Mouse (Mus musculus): ENCODE data around the gene Ctla4.

Ctla4 gene

GRCm38 (mm10) chr1:60865167-60865566 is 21.6 kb upstream of the Ctla4 start:
- WGBS = 83% methylated on average over 2 of the region's 2 CpGs

- 85% methylated on average over 5 of the region's 5 CpGs for WGBS
Observed at GRCm38 (mm10) chr1:60866043-60866442, 20.8 kb upstream of the Ctla4 start.

- 70% methylated on average over 17 of the region's 17 CpGs for WGBS
Observed at GRCm38 (mm10) chr1:60868333-60869277, 18.2 kb upstream of the Ctla4 start.

GRCm38 (mm10) chr1:60875267-60875666 is 11.5 kb upstream of the Ctla4 start:
- 88% methylated on average over 3 of the region's 3 CpGs for WGBS

- 67% methylated on average over 10 of the region's 10 CpGs for WGBS
Observed at GRCm38 (mm10) chr1:60880116-60880867, 6.5 kb upstream of the Ctla4 start.

- WGBS = 84% methylated on average over 2 of the region's 2 CpGs
Observed at GRCm38 (mm10) chr1:60882792-60883191, 4.0 kb upstream of the Ctla4 start.

- 87% methylated on average over 2 of the region's 2 CpGs for WGBS
Observed at GRCm38 (mm10) chr1:60883279-60883678, 3.5 kb upstream of the Ctla4 start.

GRCm38 (mm10) chr1:60884611-60885010 is 2.2 kb upstream of the Ctla4 start:
- 44% methylated on average over 1 of the region's 1 CpGs for WGBS

GRCm38 (mm10) chr1:60898127-60898932 is 11.5 kb downstream of the Ctla4 start:
- 54% methylated on average over 5 of the region's 5 CpGs for WGBS

GRCm38 (mm10) chr1:60898933-60899210 is 12.1 kb downstream of the Ctla4 start:
- WGBS = 79% methylated on average over 2 of the region's 2 CpGs

GRCm38 (mm10) chr1:60899244-60899643 is 12.4 kb downstream of the Ctla4 start:
- WGBS = 65% methylated on average over 3 of the region's 3 CpGs

GRCm38 (mm10) chr1:60902547-60902946 is 15.7 kb downstream of the Ctla4 start:
- WGBS = 40% methylated on average over 6 of the region's 6 CpGs

- 71% methylated on average over 7 of the region's 7 CpGs for WGBS
Observed at GRCm38 (mm10) chr1:60903126-60903525, 16.3 kb downstream of the Ctla4 start.

GRCm38 (mm10) chr1:60904456-60904978 is 17.7 kb downstream of the Ctla4 start:
- 93% methylated on average over 2 of the region's 2 CpGs for WGBS

- WGBS = 84% methylated on average over 3 of the region's 3 CpGs
Observed at GRCm38 (mm10) chr1:60907466-60907865, 20.7 kb downstream of the Ctla4 start.

GRCm38 (mm10) chr1:60908751-60909161 is 22.0 kb downstream of the Ctla4 start:
- 89% methylated on average over 9 of the region's 9 CpGs for WGBS

- WGBS = 60% methylated on average over 1 of the region's 1 CpGs
Observed at GRCm38 (mm10) chr1:60909746-60910145, 22.9 kb downstream of the Ctla4 start.

- WGBS = 57% methylated on average over 1 of the region's 1 CpGs
Observed at GRCm38 (mm10) chr1:60910796-60911195, 24.0 kb downstream of the Ctla4 start.

GRCm38 (mm10) chr1:60911631-60912030 is 24.8 kb downstream of the Ctla4 start:
- 95% methylated on average over 3 of the region's 3 CpGs for WGBS

GRCm38 (mm10) chr1:60913305-60913704 is 26.5 kb downstream of the Ctla4 start:
- WGBS = 88% methylated on average over 4 of the region's 4 CpGs

- 57% methylated on average over 10 of the region's 10 CpGs for WGBS
Observed at GRCm38 (mm10) chr1:60916281-60916781, 29.5 kb downstream of the Ctla4 start.

Measured in cerebral cortex, adult 2 months (tissue).